Mouse (Mus musculus): ENCODE data around the gene Gm20696.

Gm20696 gene

DNA sequence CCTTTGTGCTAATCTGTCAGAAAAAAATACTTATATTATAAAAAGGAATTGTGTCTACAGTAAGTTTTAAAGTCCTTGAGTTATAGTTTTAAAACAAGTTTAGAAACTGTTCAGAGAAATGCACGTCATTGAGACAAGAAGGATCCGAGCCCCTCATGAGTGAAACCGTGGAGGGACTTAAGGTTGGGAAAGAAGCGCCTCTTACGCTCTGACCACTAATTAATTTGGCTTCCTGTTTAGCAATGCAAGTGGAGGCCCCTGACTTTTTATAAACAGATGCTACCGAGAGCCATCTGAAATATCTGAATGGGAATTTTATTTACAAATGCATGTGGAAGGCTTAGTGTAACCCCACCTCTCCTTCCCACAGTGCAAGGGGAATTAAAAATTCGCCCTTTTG lies 41.3 kb downstream of the Gm20696 start:
- DNase-seq (ENCODE audit: extremely low read depth, low read depth): no peak

DNA sequence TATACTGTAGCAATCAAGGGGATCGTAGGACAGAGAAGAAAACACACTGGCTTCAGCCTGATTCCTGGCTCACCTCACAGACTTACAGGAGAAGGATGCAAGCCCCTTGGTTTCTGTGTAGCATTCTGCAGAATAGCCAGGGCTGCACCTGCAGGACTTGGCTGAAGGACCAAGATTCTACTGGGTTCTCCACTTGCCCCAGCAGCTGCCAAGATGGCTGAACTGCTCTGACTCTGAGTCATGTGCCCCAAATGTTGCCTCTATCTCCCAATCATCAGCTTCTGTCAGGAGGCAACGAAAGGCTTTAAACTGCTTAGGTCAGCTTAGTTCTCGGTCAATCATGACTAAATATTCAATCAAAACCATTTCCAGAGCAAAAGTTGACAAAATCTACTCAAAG lies 42.1 kb downstream of the Gm20696 start:
- no peak for DNase-seq (ENCODE audit: extremely low read depth, low read depth)

DNA sequence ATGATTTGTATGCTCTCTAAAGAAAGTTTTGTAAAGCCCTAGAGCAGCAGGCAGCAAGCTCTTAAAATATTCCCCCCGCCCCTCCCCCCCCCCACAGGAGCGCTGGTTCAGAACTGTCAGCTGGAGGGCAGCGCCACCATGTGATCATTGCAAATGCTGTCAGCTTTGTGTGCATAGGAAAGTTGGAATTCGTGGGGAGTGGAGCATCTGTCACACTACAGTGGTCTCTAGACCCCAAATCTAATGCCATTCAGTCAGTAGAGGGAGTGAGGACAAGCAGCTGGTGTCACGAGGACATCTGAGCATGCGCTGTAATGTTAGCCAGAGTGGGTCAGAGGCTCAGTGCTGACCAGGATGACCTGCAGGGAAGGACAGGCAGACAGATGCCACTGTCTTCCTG lies 43.0 kb downstream of the Gm20696 start:
- DNase-seq (ENCODE audit: extremely low read depth, low read depth): no peak

DNA sequence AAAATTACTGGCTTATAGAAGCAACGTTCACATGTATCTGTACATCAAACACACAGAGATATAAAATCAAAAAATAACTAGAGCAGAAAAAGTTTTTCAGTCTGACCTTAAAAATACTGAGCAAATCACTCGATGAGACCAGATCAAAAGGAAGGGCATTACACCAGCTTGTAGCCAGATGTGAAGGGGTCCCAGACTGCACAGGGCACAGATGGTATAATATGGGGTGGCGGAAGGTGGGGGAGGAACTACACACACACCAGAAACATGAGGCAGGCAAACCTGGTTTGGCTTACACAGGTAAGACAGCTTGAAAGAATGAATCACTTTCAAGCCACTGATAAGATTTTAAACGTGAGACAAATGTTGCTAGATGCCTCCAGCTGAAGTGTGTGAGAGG lies 45.4 kb downstream of the Gm20696 start:
- DNase-seq (ENCODE audit: extremely low read depth, low read depth): no peak

DNA sequence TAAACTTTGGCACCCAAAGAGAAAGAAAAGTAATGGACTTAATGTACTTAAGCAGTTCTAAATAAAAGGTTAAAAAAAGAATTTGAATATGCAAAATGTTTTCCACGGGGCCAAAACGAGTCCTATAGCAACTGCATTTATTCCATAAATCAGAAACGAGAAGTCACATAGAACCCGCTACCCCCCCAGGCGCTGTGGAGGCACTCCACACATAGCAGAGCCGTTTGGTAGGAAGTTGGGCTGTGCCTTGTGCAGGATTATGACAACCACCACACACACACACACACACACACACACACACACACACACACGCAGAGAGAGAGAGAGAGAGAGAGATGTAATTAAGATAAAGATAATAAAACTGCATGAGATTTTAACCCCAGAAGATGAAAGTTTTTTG lies 46.1 kb downstream of the Gm20696 start:
- no peak for DNase-seq (ENCODE audit: extremely low read depth, low read depth)

DNA sequence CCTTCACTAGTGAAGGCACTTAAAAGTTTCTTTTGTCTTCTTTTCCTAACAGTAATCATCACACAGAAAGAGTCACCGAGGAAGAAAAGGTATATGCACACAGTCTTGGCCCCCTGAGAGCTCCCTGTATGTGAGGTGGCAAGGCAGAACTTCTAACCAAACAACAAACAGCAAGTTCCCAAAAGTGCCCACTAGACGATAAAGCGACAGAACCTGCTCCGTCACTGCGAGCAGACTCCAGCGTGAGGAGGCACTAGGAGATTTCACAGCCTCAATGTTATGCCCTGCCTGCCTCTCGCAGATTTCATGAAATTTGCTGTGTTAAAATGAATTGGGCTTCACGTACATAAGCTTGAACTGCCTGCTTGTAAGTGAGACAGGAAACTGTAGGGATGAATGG lies 46.6 kb downstream of the Gm20696 start:
- DNase-seq (ENCODE audit: extremely low read depth, low read depth): no peak

DNA sequence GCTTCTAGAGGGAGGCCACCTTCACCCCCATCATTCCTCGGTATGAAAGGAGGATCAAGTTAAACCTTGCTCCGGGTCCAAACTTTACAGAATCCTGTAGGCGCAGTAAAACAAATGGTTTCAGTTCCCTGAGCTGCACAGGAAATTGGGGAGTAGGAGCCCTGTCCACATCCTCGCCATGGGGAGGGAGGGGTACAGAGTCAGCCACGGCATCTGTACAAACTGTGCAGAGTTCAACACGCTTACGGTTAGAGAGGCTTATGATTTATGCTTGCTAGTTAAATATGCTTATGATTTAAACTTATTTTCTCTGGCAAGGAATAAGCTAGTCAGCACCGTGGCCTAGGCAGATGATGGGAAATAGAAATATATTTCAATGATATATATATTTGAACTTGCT lies 47.1 kb downstream of the Gm20696 start:
- DNase-seq (ENCODE audit: extremely low read depth, low read depth): no peak

DNA sequence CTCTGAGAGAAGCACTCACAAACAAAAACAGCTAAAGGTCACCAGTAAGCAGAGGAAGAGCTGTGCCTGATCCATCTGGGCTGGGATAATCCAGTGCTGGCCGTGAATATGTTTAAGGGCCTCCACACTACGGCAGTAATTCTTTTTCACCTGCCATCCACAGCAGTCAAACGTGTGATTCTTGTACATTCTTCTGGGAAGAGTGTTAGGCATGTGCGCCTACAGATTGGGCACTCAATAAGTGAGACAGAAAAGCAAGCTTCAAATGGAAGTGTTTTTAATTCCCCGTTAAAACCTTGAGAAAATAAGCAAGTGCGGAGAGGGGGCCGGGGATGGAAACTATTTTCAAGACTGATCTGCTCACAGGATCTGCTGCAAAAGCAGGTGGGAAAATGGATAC lies 48.7 kb downstream of the Gm20696 start:
- no peak for DNase-seq (ENCODE audit: extremely low read depth, low read depth)

DNA sequence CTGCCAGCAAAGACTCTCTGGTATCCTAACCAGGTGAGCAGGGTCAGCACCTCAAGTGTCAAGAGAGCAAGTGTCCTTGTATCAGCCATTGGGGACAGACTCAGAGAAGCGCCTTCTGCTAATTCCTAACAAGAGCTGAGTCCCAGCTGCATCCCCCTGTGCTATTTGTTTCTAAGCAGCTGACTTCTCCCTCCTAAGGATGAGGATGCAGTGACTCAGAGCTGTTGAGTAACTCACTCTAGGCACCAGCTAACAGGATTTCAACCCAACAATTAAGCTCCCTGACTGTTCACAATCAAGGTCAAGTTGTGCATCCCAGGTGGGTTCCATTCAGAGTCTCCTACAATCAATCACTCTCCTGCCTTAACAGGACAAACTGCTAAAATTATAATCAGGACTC lies 49.2 kb downstream of the Gm20696 start:
- DNase-seq (ENCODE audit: extremely low read depth, low read depth): no peak

DNA sequence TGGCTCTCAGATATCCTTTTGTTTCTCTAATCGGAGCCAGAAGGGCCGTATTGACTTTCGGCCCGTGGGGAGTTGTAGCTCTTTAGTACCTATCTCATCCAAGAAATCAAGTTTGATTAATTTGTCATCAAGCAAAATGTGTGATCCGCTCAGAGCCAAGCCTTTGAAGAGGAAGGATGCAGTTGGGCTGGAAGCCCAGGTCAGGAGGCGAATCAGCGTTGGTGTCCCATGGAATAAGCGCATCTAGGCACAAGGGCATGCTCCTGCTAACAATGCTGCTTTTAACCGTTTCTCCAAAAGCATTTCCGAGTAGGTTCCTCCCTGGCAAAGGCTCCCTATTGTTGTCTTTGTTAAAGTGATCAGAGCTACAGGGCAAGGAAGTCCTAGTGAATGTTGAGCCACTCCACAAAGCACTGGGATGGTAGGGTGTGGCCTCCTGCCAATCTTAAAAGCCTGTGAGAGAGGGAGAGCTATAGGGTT lies 51.3 kb downstream of the Gm20696 start:
- DNase-seq (ENCODE audit: extremely low read depth, low read depth): no peak

DNA sequence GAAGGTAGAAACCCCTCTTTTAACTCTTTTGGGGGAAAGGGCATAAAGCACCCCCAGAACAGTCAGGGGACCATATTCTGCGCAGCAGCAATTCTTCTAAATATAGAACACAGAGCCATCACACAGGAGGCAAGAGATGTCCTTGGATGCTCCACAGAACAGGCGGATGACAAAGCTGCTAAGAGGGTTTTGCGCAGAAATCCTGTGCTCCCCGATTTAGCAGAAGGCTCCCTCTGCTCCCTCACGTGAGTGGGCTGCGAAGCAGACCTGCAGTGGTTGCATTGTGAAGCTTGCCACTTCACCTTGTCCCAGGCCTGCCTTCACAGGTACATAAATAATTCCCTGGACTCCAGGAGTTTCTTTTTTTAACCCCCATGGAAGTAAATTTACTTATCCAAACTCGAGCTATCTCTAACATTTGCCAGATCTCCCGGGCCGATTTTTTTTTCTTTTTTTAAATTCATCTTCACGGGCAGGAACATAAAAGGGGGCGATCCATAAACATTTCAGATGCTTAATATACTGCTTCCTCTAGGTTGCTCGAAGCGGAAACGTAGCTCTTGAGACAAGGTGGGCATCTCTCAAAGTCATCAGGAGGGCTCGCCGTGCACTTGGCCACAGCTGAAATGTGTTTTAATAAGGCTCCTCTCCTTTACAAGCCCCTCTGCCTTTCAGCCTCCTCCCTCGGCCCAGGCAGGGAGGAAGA lies 51.9 kb downstream of the Gm20696 start:
- DNase-seq (ENCODE audit: extremely low read depth, low read depth): no peak

DNA sequence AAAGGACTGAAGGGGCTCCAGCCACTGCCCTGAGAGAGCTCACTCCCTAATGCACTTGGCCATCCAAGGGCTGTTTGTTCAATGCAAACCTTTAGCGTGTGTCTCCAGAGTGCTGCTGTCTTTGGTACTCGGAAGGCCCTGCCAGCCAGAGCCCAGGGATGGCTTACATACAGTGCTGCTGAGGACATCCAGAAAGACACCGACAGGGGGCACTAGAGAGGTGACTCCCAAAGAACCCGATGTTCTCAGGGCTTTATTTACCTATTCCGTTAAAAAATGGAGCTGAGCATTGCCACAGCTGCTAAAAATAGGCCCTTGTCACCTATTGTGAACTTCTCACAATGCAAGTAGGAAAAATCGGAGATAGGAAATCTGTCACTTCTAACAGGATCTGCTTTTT lies 54.7 kb downstream of the Gm20696 start:
- DNase-seq (ENCODE audit: extremely low read depth, low read depth): no peak

DNA sequence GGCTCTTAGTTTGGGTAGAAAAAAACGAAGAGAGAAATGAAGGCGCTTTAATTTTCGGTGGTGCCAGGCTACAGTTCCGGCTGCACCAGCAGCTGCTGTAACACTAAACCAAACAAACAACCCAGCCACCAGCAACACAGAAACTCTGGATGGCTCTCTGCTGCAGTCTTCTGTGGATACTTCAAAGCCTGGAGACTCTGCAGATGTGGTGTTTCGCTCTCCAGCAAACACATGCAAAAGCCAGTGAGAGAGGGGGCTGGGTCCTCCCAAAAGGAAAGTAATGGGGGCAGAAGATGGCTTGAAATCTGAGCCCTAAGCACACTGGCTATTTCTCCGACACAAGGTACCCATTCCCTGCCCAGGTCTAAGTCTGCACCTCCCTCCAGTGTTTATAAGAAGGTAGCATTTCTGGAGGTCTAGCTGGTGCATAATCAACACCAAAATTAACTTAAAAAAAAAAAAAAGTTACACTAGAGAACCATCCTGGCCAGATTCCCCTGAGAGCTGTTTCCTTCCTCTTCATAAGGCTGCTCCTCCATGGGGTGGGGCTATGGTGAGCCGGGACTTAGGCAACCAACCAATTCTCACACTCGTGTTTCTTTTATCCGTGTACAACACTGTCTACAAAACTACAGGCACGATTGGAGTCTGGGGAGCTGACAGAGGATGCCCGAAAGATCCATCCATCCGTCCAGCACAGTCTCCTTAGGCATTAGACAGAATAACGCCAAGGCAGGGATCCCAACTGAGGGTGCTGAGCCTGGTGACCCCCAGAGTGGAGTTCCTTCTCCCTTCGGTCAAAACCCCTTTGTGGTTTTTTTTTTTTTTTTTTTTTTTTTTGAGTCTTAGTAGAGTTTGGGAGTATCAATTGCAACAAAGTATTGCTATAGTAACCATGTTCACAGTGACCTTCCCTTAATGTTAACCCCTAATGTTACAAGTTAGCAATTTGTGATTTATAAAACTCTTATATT lies 55.9 kb downstream of the Gm20696 start:
- DNase-seq (ENCODE audit: extremely low read depth, low read depth): no peak

DNA sequence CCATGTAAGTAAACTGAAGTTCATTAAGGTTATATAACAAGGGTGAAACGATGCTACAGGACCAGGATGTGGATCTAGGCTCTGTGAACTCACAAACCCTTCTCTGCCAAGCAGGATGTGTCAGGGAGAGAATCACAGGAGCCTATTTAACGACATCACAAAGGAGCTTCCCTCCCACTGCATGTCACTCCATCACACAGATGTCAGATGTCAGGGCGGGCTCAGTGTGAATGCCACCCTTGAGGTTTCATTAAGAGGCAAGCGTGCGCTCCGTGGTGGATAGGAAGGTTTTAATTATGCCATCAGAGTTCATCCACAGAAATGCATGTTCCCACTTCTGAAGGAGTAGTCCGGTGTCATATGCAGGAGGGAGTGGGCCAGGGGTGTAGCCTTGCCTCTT lies 60.5 kb downstream of the Gm20696 start:
- no peak for DNase-seq (ENCODE audit: extremely low read depth, low read depth)

DNA sequence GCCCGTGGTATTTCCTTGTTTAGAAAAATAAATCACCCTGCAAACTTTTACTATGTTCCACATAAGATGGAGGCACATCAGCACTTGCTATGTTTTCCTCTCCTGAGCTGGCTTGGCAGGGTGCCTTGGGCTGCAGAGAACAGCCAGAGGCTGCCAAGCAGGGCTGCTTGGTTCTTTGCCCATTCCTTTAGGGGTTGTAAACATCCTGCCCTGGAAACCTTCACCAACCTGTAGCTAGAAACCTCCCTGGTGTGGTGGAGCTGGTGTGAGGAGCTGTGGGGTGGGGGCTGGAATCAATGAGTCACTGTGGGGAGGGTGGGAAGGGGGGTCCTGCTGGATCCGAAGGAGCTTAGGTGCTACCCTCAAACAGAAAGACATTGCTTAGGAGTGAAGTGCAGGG lies 61.8 kb downstream of the Gm20696 start:
- DNase-seq (ENCODE audit: extremely low read depth, low read depth): no peak

DNA sequence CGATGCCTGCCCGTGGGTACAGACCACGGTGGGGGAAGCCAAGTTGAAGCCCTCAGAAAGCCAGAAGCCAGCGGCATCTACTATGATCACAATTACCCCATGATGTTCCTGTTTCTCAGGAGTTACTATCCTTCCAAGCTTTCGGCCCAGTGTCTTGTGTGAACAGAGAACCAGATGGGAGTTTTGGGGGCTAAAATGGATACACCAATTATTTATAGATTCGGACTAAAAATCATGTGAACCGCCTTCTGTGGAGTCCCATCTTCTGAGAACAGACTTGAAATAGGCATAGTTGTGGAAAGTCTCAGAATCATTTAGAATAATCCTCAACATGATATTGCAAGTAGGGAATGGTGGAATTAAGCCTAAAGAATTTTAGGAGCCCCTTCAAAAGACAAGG lies 64.2 kb downstream of the Gm20696 start:
- no peak for DNase-seq (ENCODE audit: extremely low read depth, low read depth)

DNA sequence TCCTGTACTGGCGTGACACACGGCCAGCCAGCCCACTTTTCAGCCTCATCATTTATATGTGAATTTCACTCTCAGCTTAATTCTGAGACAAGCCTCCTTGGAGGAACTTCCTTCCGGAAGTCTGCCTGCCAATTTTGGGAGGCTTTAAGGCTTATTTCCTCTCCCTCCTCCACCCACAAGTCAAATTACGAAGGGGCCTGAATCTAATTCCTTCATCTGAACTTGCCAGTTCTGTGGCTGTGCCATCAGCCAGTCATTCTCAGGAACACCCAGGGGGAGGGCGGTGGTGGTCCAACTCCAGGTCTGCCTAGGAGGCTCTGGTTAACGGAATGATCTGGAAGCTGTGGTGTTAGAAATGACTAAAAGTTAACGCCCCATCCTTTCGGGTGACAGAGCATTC lies 65.7 kb downstream of the Gm20696 start:
- no peak for DNase-seq (ENCODE audit: extremely low read depth, low read depth)

DNA sequence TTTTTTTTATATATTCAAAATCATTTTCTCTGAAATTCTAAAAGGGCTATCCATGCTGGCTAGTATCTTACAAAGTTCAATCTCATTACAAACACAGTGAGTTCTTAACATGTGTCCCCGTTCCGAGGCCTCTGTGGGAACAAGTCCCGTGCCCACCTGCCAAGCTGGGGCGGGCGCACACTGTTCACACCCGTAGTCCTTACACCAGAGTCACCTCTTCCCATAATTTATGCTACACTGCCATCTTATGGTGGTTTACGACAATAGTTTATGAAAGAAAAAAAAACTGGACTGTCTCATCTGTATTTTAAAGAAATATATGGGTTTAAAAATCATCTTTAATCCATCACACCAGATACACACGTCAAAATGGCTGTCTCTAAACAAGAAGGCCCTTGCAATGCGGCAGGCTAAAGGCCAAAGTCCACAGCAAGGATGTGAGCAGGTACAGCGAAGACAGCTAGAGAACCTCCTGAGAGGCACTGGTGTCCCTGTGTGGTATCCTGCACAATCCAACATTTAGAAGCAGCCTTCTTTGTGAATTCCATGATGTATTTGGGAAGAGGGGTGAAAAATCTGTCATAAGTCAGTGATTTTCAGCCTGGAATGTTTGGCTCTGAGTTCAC lies 66.3 kb downstream of the Gm20696 start:
- peak; percentile 9 for DNase-seq (ENCODE audit: extremely low read depth, low read depth)

DNA sequence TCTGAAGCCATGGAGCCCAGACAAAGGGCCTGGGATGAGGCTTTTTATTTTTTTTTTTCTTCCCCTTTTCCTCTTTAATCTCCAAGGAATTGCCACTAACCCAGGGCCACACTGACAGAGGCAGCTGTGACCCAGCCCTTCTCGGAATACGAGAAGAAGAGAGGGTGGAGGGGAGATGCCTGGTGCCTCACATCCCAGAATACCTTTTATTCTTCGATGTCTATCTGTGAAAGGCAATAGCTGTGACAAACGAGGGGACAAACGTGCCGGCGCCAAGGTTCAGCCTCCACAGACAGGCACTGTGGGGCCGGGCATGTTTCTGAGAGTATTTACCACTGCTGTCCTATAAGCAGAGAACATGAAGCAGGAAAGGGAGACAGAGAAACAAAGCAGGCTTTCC lies 66.9 kb downstream of the Gm20696 start:
- DNase-seq (ENCODE audit: extremely low read depth, low read depth): no peak

DNA sequence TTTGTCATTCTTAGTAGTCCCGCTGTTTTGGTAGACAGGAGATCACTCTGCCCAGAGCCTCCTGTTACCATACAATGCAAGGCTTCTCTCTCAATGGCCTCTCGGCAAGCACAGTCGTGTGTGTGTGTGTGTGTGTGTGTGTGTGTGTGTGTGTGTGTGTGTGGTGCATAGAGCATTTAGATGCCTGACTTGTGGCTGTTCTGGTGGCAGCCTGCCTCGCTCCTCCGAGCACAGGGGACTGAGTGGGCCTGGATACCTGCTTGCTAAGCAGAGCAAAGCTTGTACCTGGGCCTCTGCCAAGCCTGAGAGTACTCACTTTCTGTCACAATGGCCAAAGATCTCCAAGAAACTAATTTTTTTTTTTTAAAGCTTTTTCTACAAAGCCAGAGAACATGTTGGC lies 67.4 kb downstream of the Gm20696 start:
- DNase-seq (ENCODE audit: extremely low read depth, low read depth): no peak

DNA sequence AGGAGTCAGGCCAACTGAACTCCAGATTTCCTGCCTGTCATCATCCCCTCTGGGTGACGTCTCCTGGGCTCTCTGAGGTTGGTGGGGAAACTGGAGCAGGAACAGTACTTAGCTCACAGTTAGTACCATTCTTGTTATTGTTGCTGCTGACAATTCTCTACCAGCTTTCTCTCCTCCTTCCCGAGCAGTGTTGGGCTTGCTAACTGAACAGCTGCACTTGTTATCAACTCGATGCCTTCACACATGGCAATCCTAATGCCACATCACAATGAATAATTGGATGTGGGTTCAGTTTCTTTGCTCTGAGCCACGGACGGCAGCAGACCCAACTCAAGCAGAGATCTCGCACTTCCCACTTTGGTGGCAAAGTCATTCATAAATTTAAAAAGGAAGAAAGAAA lies 89.6 kb downstream of the Gm20696 start:
- no peak for DNase-seq (ENCODE audit: extremely low read depth, low read depth)

DNA sequence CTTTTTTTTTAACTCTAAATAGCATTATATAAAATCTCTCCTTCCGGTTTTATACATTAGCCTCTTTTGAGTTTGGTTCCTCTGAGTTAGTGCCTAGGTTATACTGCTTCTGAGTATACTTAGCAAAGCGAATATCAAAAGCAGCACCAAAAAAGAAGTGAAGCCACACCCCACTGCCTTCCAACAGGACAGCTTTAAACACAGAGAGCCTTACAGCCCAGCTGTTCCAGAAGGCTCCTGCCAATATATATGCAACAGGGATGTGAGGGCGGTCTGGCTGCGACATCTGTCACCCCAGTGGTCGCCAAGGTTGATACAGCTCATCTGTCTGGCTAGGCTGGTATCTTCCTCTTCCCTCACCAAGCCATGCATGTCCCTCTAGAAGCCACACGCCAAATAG lies 91.0 kb downstream of the Gm20696 start:
- DNase-seq (ENCODE audit: extremely low read depth, low read depth): no peak
